Mouse (Mus musculus) left cerebral cortex, postnatal 10 days (tissue): Measurements from ENCODE around the gene Dapk2. TPM values are rescaled to one million over a fixed set of nuclear protein-coding genes. Genes with fewer than 3 reads are reported as not detected.

Experiments
- DNase-seq, 2 experiments: peaks; one replicate each; pipeline ENCODE4 v3.0.0; 2021 to 2022; ENCODE audit warnings: low spot score in 2 of 2, mixed read lengths in 1 of 2; ENCODE audit errors: extremely low spot score in 1 of 2
- intact Hi-C: fragments of 180-260 bp; cut with DNase I; formaldehyde crosslinking; loops from one replicate; pipeline ENCODE4 v1.15.1; 2025
- total RNA-seq, 2 experiments: library from RNA; stranded (reverse); gene quantifications; 2 replicates each; pipeline ENCODE4 v1.2.3; 2021

Gene Dapk2
- total RNA-seq, 2 experiments from 2014 or later = 2.1 to 3.2 TPM

GRCm38 (mm10) chr9:66213386-66214032, 55.5 kb downstream of the Dapk2 start:
- intact Hi-C loops = no loop called here
- no peak for DNase-seq

GRCm38 (mm10) chr9:66215551-66215950, 57.5 kb downstream of the Dapk2 start:
- DNase-seq = no peak
- intact Hi-C loops = no loop called here

GRCm38 (mm10) chr9:66217970-66218369, 59.9 kb downstream of the Dapk2 start:
- intact Hi-C loops = no loop called here
- DNase-seq = no peak

- intact Hi-C loops = no loop called here
- DNase-seq = no peak
Measured at GRCm38 (mm10) chr9:66218917-66219725, 61.1 kb downstream of the Dapk2 start.

GRCm38 (mm10) chr9:66223872-66224271, 65.8 kb downstream of the Dapk2 start:
- intact Hi-C loops = no loop called here
- no peak for DNase-seq

GRCm38 (mm10) chr9:66225737-66226485, 67.9 kb downstream of the Dapk2 start:
- no peak for DNase-seq
- intact Hi-C loops = no loop called here

- no peak for DNase-seq
- intact Hi-C loops = no loop called here
Measured at GRCm38 (mm10) chr9:66228456-66229151, 70.6 kb downstream of the Dapk2 start.

- intact Hi-C loops = no loop called here
- DNase-seq = no peak
Measured at GRCm38 (mm10) chr9:66231820-66232479, 73.9 kb downstream of the Dapk2 start.

- intact Hi-C loops = no loop called here
- DNase-seq = no peak
Measured at GRCm38 (mm10) chr9:66236615-66237014, 78.6 kb downstream of the Dapk2 start.

- no peak for DNase-seq
- intact Hi-C loops = no loop called here
Measured at GRCm38 (mm10) chr9:66237742-66238141, 79.7 kb downstream of the Dapk2 start.

- intact Hi-C loops = no loop called here
- DNase-seq = no peak
Measured at GRCm38 (mm10) chr9:66239173-66239572, 81.2 kb downstream of the Dapk2 start.

GRCm38 (mm10) chr9:66239691-66240090, 81.7 kb downstream of the Dapk2 start:
- DNase-seq = no peak
- intact Hi-C loops = no loop called here

GRCm38 (mm10) chr9:66240493-66240892, 82.5 kb downstream of the Dapk2 start:
- intact Hi-C loops = no loop called here
- DNase-seq = no peak

- DNase-seq = peak in 1 of 2 experiments; percentile 12
- intact Hi-C loops = no loop called here
Measured at GRCm38 (mm10) chr9:66240991-66241390, 83.0 kb downstream of the Dapk2 start.

GRCm38 (mm10) chr9:66241722-66242121, 83.7 kb downstream of the Dapk2 start:
- DNase-seq = no peak
- intact Hi-C loops = no loop called here

GRCm38 (mm10) chr9:66243240-66243639, 85.2 kb downstream of the Dapk2 start:
- DNase-seq = no peak
- intact Hi-C loops = no loop called here

- intact Hi-C loops = no loop called here
- no peak for DNase-seq
Measured at GRCm38 (mm10) chr9:66244079-66244478, 86.1 kb downstream of the Dapk2 start.

- intact Hi-C loops = no loop called here
- DNase-seq = no peak
Measured at GRCm38 (mm10) chr9:66245707-66246106, 87.7 kb downstream of the Dapk2 start.

- no peak for DNase-seq
- intact Hi-C loops = no loop called here
Measured at GRCm38 (mm10) chr9:66249281-66249680, 91.3 kb downstream of the Dapk2 start.
